Mouse (Mus musculus) olfactory bulb, adult 2 months (tissue): ENCODE data around the gene Ccdc174. TPM values are rescaled to one million over a fixed set of nuclear protein-coding genes. Genes with fewer than 3 reads are reported as not detected.
A peak's percentile ranks its signal among the peaks of the same experiment; 100 is the strongest.

ENCODE experiments used
- H3K27ac ChIP-seq: fragments of 200-500 bp; 2 replicates; pipeline ENCODE4 v1.5.1; 2012; ENCODE audit warnings: low read depth, low read length; ENCODE audit not compliant: insufficient read depth
- H3K4me1 ChIP-seq: fragments of 200-500 bp; 2 replicates; pipeline ENCODE4 v1.6.1; 2012; ENCODE audit warnings: low read length; ENCODE audit not compliant: control insufficient read depth, insufficient read depth
- H3K4me3 ChIP-seq: fragments of 200-500 bp; 2 replicates; pipeline ENCODE4 v1.5.1; 2012; ENCODE audit warnings: mild to moderate bottlenecking, low read depth, low read length, moderate library complexity; ENCODE audit not compliant: insufficient read depth
- CTCF ChIP-seq: fragments of 200-500 bp; IDR thresholded peaks from 2 replicates; pipeline ENCODE4 v1.5.1; 2012; ENCODE audit warnings: low read depth, mild to moderate bottlenecking, low read length, moderate library complexity; ENCODE audit not compliant: insufficient read depth
- POLR2A ChIP-seq: fragments of 200-500 bp; IDR thresholded peaks from 2 replicates; pipeline ENCODE4 v1.6.1; 2012; ENCODE audit warnings: mild to moderate bottlenecking, low read depth, low read length, moderate library complexity; ENCODE audit not compliant: insufficient read depth
- WGBS: fragments of 180-500 bp; shearing (Covaris S2); methylation state at CpG from one replicate; pipeline ENCODE4 v1.1.7; 2018; 5-methylcytosine and 5-hydroxymethylcytosine counted together
- polyA plus RNA-seq: library from polyadenylated mRNA; stranded (reverse); fragments of >200 nt; gene quantifications from 2 replicates; pipeline ENCODE4 v1.2.4, GENCODE M21; 2012; ENCODE audit warnings: low replicate concordance; ENCODE audit not compliant: missing spikeins, insufficient read depth, insufficient read length

Ccdc174 gene
- polyA plus RNA-seq, 1 experiment, result not detected

DNA sequence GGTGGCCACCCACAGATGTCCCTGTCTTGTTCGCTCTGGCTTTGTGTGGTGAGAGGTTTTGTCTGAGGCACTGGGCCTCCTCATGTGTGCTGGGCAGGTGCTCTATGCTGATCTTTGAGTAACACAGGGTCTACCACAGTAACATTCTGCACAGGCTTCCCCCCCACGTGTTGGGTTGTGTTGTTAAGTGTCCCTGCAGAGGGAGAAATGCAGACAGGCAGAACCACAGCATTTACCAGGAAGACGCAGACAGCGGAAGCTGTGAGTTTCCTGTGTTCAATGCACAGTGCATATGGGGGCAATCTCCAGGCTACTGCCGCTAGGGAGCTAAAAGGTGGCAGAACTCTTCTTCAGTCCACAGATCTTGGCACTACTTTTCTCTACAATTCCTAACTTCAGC is 13.3 kb upstream of the Ccdc174 start:
- Histone ChIP-seq H3K4me3 (no peak overlapping the region), H3K27ac (no peak overlapping the region), H3K4me1 (0 out of 2 replicates have a peak, but pooled peaks cover 4% of the 10 kb centered on the region)
- TF ChIP-seq POLR2A (no peak), CTCF (no peak)
- 75% methylated on average over 5 of the region's 5 CpGs for WGBS

DNA sequence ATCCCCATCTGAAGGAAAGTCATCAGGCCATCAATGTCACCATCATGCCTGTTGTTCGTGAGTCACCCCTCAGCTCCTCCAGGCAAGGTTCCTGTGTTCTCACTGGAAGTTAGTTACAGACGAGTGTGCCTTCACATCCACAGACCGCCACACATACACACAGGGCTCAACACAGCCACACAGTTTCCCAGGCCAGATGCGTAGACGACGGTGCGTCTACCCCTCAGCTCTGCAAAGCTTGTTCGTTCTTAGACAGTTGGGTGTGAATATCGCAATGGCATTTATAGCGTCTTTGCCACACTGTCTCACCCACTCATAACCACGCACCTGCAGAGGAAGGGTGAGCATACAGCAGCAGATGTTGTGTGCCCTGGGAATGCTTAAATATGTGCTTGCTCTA is 12.3 kb upstream of the Ccdc174 start:
- TF ChIP-seq CTCF (no peak), POLR2A (no peak)
- H3K27ac ChIP-seq, result no peak overlapping the region
- no peak overlapping the region for H3K4me3 ChIP-seq
- 0 out of 2 replicates have a peak, but pooled peaks cover 4% of the 10 kb centered on the region for H3K4me1 ChIP-seq
- 45% methylated on average over 11 of the region's 11 CpGs for WGBS

DNA sequence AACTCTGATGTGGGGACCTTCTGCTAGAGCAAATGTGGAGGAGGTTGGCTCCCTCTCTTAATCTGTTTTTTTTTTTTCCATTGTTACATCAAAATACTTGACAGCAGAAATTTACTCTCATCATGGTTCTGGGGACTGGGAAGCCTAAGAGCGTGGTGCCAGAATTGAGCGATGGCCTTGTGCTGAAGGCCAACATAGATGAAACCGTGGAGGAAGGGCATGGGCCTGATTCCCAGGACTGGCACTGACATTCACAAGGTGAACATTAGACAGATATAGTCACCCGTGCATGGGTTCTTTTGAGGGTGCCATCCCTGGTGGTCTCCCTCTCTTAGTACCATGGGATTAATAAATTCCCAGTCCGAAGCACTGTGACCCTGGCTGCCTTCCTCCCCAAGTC is 9.8 kb upstream of the Ccdc174 start:
- Histone ChIP-seq H3K27ac (no peak overlapping the region), H3K4me1 (0 out of 2 replicates have a peak, but pooled peaks cover 4% of the 10 kb centered on the region), H3K4me3 (no peak overlapping the region)
- 96% methylated on average over 5 of the region's 5 CpGs for WGBS
- no peak for TF ChIP-seq CTCF
- TF ChIP-seq POLR2A, result no peak

DNA sequence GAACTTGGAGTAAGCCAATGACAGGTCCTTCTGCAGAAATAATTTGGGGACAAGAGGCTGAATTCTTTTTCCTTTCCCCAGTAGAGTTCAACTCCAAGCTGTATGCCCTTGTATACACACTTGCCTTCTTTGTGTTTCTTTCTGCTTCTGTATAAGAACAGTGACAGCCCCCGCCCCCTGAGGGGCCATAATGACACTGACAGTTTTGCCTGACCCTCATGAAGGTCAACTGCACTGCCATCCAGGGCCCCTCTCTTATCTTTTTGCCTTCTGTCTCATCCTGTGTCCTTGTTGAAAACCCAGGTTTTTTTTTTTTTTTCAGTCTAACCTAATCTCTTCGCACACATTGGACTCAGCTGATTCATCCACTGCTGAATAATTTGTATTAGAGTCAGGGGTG is 5.1 kb upstream of the Ccdc174 start:
- WGBS, result 62% methylated on average over 2 of the region's 2 CpGs

DNA sequence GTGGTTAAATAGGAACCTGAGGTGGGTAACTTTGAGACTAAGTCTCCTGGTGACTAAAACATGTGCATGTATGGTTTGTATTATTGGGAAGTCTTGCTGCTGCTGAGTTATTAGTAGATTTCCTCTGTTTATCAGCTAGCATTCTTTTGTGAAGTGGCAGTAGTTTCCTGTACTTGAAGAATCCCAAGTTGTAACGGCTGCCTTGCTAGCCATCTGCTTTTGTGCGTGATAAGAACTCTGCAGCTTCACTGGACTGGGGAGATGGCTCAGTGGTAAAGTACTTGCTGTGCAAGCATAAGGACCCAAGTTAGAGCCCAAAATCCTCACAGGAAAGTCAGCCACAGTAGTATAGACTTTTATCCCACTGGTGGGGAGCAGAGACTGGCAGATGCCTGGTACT is 6.0 kb downstream of the Ccdc174 start:
- WGBS, result 88% methylated on average over 2 of the region's 2 CpGs
- H3K4me3 ChIP-seq, result no peak overlapping the region
- H3K4me1 ChIP-seq, result no peaks in the 10 kb centered on the region
- TF ChIP-seq POLR2A (no peak), CTCF (no peak)
- no peak overlapping the region for H3K27ac ChIP-seq

More for the DNA sequence above, 5.1 kb upstream of the Ccdc174 start:
- no peak overlapping the region for H3K4me3 ChIP-seq
- H3K27ac ChIP-seq, result no peak overlapping the region
- TF ChIP-seq CTCF (no peak), POLR2A (no peak)
- no peaks in the 10 kb centered on the region for H3K4me1 ChIP-seq

DNA sequence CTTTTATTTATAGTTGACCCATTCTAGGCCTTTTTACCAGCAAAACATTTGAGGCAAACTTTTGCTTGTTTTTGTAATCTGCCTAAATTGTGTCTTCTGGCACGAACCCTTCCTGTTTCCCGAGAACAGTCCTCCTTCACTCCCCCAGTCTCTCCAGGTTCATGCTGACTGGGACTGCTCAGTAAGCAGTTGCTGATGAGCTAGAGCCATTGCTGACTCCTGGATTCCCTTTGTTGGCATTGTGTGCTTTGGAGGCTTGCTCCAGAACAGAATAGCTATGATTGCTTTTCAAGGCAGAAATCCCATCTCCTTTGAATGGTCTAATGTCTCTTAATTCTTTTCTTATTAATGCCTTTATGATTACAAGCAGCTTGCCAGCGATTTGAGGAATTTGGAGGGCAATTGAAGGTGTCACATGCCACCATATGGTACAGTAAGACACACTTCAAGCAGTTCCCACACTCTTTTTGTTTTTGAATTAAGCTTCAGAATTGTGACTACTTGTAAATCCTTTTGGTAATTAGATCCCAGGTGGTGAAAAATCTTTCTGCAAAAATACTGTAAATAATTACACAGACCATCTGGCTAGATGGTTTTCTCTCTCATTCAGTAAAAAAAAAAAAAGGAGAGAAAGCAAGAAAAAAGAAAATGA is 11.5 kb downstream of the Ccdc174 start:
- no peak overlapping the region for H3K4me3 ChIP-seq
- WGBS, result 61% methylated on average over 3 of the region's 3 CpGs
- TF ChIP-seq POLR2A (no peak), CTCF (no peak)
- H3K4me1 ChIP-seq, result peaks cover 3% of the 10 kb centered on the region; the same call in 1 of the 2 replicates
- no peak overlapping the region for H3K27ac ChIP-seq

DNA sequence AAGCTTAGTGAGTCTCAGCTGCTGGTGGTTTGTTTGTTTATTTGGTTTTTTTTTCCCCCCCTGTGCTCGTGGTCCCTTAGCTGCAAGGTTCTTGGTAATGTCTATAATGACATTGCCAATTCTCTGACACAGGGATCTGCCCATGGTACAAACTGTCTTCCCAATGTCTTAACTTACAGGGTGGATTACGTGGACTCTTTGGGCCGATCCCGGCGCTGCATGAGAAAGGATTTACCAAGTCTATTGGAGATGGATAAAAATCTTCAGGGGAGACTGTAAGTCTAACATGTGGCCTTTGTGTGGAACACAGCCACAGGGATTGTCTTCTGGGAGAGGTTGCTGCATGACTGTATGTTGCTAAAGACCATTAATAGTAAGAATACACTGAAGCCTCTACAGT is 12.8 kb downstream of the Ccdc174 start:
- 94% methylated on average over 5 of the region's 5 CpGs for WGBS
- no peak for TF ChIP-seq CTCF
- no peak for TF ChIP-seq POLR2A
- Histone ChIP-seq H3K27ac (no peak overlapping the region), H3K4me3 (no peak overlapping the region), H3K4me1 (peaks cover 3% of the 10 kb centered on the region; the same call in 1 of the 2 replicates)

DNA sequence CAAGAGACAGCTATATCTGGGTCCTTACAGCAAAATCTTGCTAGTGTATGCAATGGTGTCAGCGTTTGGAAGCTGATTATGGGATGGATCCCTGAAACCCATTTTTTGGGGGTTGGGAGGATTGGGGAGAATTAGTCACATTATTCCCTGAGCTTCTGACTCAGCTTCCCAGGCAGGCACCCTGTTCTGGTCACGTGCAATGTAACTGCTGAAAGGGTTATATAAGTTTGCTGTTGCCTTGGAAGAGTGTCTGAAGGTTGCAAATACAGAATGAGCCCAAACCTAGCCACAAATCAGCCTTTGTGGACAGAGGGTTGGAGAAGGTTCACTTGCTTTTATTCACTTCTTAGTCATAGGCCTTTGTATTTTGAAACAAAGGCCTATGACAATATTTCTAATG is 13.9 kb downstream of the Ccdc174 start:
- WGBS, result 41% methylated on average over 2 of the region's 2 CpGs
- Histone ChIP-seq H3K4me3 (no peak overlapping the region), H3K27ac (peak overlapping the region; percentile 31; the same call in 1 of the 2 replicates), H3K4me1 (peaks cover 3% of the 10 kb centered on the region; the same call in 1 of the 2 replicates)
- no peak for TF ChIP-seq POLR2A
- TF ChIP-seq CTCF, result no peak

DNA sequence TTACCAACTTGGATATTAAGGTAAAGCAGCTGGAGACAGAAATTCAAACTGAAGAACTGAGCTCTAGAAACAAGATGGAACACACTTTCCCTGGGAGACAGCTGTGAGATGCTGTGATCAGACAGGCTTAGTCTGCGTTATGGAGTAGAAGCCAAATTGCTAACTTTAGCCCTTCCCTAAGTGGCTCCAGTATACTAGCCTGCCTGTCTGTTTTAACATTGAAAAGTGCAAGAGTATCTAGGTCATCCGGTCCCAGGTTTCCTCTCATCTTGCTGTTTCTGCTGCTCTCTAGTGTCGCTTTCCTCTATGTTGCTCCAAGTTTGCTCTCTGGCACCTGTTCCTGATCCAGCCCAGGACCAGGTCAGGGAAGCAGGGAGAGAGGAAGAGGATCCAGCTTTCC is 18.9 kb downstream of the Ccdc174 start:
- H3K4me3 ChIP-seq, result no peak overlapping the region
- H3K27ac ChIP-seq, result no peak overlapping the region
- TF ChIP-seq POLR2A (no peak), CTCF (no peak)
- H3K4me1 ChIP-seq, result peaks cover 3% of the 10 kb centered on the region; the same call in 1 of the 2 replicates
- WGBS, result 80% methylated on average over 3 of the region's 3 CpGs
